Mouse (Mus musculus) embryonic facial prominence, embryonic 13.5 days (tissue): Measurements from ENCODE around the gene Tln2. TPM values are rescaled to one million over a fixed set of nuclear protein-coding genes. Genes with fewer than 3 reads are reported as not detected.

Source experiments
- ATAC-seq: fragments of 200-750 bp; cut with Nextera tagmentation; 2 replicates; pipeline ENCODE4 v1.8.0; 2017; ENCODE audit warnings: low read depth; ENCODE audit not compliant: insufficient number of reproducible peaks, insufficient read depth, low FRiP score, low TSS enrichment
- H3K27ac ChIP-seq: fragments of 300-500 bp; sonication (generic); 2 replicates; pipeline ENCODE4 v1.5.1; 2015; ENCODE audit warnings: moderate library complexity, mild to moderate bottlenecking, inconsistent platforms
- H3K27me3 ChIP-seq: fragments of 300-500 bp; sonication (generic); 2 replicates; pipeline ENCODE4 v1.6.1; 2015; ENCODE audit warnings: mild to moderate bottlenecking, inconsistent platforms
- H3K36me3 ChIP-seq: fragments of 300-500 bp; sonication (generic); 2 replicates; pipeline ENCODE4 v1.6.1; 2015; ENCODE audit warnings: mild to moderate bottlenecking, inconsistent platforms
- H3K4me1 ChIP-seq: fragments of 300-500 bp; sonication (generic); 2 replicates; pipeline ENCODE4 v1.6.1; 2015; ENCODE audit warnings: inconsistent platforms
- H3K4me2 ChIP-seq: fragments of 300-500 bp; sonication (generic); 2 replicates; pipeline ENCODE4 v1.6.1; 2015; ENCODE audit warnings: moderate library complexity, mild to moderate bottlenecking, inconsistent platforms
- H3K4me3 ChIP-seq: fragments of 300-500 bp; sonication (generic); 2 replicates; pipeline ENCODE4 v1.5.1; 2015; ENCODE audit warnings: mild to moderate bottlenecking, inconsistent platforms
- H3K9ac ChIP-seq: fragments of 300-500 bp; sonication (generic); 2 replicates; pipeline ENCODE4 v1.6.1; 2015; ENCODE audit warnings: mild to moderate bottlenecking, inconsistent platforms
- H3K9me3 ChIP-seq: fragments of 300-500 bp; sonication (generic); 2 replicates; pipeline ENCODE4 v1.6.1; 2016; ENCODE audit warnings: inconsistent platforms
- WGBS: fragments of 180-500 bp; shearing (Covaris S2); methylation state at CpG from one replicate; pipeline ENCODE4 v1.1.7; 2015; ENCODE audit warnings: mixed read lengths; 5-methylcytosine and 5-hydroxymethylcytosine counted together
- polyA plus RNA-seq: library from polyadenylated mRNA; unstranded; fragments of >200 nt; fragmentation: Nextera tagmentation; extraction: Ambion mirVana; gene quantifications from 2 replicates; pipeline ENCODE4 v1.2.1, GENCODE M21; 2015

The Tln2 gene
- polyA plus RNA-seq, 1 experiment from 2014 or later = 43.4 TPM

DNA sequence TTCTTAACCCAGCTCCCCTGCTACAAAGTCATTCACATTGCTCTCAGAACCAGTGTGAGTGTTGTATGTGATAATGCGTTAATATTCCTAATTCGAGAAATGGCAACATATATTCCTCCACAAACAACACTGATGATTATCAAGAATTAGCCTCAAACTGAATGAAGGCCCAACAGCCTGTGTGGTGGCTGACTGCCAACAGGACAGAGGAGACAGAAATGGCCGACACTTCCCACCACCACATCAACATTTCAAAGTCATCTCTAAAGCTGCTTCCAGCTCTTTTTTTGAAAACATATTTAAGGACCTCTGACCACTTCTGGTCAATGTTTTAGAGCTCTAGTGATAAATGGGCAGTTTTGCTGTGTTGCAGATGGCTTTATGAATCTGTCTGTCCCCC, 161.7 kb downstream of the Tln2 start:
- Histone ChIP-seq H3K36me3 (peaks cover 11% of the 10 kb centered on the region), H3K4me2 (no peak overlapping the region), H3K4me3 (no peak overlapping the region), H3K4me1 (no peaks in the 10 kb centered on the region), H3K9me3 (no peaks in the 10 kb centered on the region), H3K27ac (no peak overlapping the region), H3K9ac (no peak overlapping the region), H3K27me3 (no peaks in the 10 kb centered on the region)
- WGBS = 94% methylated on average over 3 of the region's 3 CpGs
- no peak for ATAC-seq

DNA sequence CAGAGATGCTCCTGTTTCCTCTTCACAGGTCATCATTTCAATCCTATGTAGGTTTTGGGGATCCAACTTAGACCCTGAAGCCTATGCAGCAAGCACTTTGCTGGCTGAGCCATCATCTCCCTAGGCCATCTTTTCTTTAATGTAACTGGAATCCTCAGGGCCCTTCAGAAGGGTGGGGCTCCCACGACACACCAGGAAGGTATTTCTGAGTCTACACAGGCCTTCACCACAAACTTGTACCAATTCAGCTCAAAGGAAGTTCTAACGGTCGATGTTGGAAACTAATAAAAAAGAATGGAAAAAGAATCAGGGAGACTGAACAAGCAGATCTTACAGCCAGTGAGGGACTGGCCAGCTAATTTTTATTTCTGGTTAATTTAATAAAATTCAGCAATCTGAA, 163.1 kb downstream of the Tln2 start:
- WGBS = 81% methylated on average over 3 of the region's 3 CpGs

DNA sequence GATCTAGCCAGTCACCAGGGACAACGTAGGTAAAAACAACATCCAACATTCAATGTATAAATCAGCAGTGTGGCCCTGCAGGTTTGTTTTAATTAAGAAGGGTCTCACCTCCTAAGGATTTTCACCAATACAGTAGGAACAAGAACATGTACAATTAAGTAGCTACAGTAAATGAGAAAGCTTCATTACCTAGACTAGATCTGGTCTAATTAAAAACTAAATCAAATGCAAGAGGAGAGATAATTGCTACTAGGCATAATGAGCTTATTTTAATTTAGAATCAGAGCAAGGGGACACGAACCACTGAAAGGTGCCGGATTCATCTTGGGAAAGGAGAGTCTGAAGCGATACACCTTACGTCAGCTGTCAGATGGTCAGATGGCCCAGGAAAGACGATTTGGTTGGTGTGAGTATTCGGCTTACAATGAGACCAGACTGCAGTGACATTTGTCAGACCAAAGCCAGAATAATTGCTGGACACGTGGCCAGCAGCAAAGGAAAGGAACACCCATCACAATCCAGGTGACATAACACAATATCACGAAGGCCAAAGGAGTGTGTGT, 175.4 kb downstream of the Tln2 start:
- ATAC-seq = no peak
- WGBS = 84% methylated on average over 9 of the region's 9 CpGs
- H3K9me3 ChIP-seq = no peaks in the 10 kb centered on the region
- no peak overlapping the region for H3K4me3 ChIP-seq
- H3K4me2 ChIP-seq = no peak overlapping the region
- H3K36me3 ChIP-seq = peaks cover 8% of the 10 kb centered on the region; the same call in 1 of the 2 replicates
- H3K27ac ChIP-seq = no peak overlapping the region
- H3K9ac ChIP-seq = no peak overlapping the region
- no peaks in the 10 kb centered on the region for H3K27me3 ChIP-seq
- H3K4me1 ChIP-seq = peaks cover 18% of the 10 kb centered on the region

More for the DNA sequence above, 163.1 kb downstream of the Tln2 start:
- H3K9ac ChIP-seq = no peak overlapping the region
- H3K27ac ChIP-seq = no peak overlapping the region
- no peak overlapping the region for H3K4me3 ChIP-seq
- ATAC-seq = no peak
- no peaks in the 10 kb centered on the region for H3K27me3 ChIP-seq
- no peak overlapping the region for H3K4me2 ChIP-seq
- peaks cover 11% of the 10 kb centered on the region for H3K36me3 ChIP-seq
- H3K4me1 ChIP-seq = no peaks in the 10 kb centered on the region
- H3K9me3 ChIP-seq = no peaks in the 10 kb centered on the region

DNA sequence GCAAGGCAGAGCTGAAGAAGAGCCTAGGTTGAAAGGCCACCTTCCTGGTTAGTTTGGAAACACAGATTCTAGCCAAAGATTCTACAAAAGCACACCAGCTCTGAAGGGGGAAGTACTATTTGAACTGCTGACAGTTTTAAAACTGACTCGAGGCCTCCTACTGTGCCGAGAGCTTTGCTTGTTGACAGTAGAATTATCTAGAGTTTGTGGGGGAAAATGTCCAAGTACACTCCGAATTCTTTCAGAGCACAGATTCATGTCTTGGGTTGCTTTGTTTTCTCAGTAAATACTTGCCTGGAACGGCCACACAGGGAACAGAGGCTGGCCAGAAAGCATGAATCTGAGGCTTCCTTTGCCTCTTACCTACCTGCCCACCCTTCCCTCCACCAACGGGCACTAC, 179.4 kb downstream of the Tln2 start:
- no peak overlapping the region for H3K4me3 ChIP-seq
- no peak overlapping the region for H3K9ac ChIP-seq
- peaks cover 4% of the 10 kb centered on the region; the same call in 1 of the 2 replicates for H3K4me1 ChIP-seq
- peak overlapping the region; percentile 44 for H3K27ac ChIP-seq
- H3K27me3 ChIP-seq = no peaks in the 10 kb centered on the region
- no peak for ATAC-seq
- no peaks in the 10 kb centered on the region; the same call in 1 of the 2 replicates for H3K36me3 ChIP-seq
- H3K4me2 ChIP-seq = no peak overlapping the region
- no peaks in the 10 kb centered on the region for H3K9me3 ChIP-seq
- 53% methylated on average over 5 of the region's 5 CpGs for WGBS

DNA sequence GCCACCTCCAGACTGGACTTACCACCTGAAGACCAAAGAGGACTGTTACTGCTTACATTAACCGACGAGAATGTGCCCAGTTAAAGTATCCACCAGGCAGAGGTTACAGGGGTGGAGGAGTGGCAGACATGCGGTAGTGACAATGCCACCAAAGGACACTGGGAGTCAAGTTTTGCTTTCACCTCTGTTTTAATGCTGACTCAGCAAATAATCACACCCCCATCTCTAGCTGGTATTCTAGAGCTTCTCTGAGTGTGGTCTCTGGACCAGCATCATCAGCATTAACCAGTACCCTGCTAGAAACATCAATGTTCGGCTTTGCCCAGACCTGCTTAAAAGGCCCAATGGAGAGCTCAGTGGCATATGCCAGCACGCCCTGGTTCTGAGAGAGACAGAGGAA, 180.7 kb downstream of the Tln2 start:
- H3K27me3 ChIP-seq = no peaks in the 10 kb centered on the region
- no peak overlapping the region for H3K9ac ChIP-seq
- H3K4me3 ChIP-seq = no peak overlapping the region
- H3K9me3 ChIP-seq = no peaks in the 10 kb centered on the region
- no peak for ATAC-seq
- H3K36me3 ChIP-seq = no peaks in the 10 kb centered on the region; the same call in 1 of the 2 replicates
- H3K27ac ChIP-seq = no peak overlapping the region
- 90% methylated on average over 5 of the region's 5 CpGs for WGBS
- peaks cover 4% of the 10 kb centered on the region; the same call in 1 of the 2 replicates for H3K4me1 ChIP-seq
- H3K4me2 ChIP-seq = no peak overlapping the region

DNA sequence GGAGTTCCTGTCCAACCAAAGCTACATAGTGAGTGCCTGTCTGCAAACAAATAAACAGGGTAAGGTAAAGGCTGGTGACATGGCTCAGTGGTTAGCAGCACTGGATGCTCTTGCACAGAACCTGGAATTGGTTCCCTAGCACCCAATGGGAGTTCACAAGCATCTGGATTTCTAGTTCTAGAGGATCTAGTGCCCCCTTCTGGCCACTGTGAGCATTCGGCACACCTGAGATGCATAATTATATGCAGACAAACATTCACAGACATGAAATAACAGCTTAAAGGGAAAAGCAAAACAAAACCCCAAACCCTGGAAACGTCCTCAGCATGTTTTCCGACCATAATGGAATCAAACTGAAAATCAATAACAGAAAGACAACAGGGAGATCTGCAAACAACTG, 191.4 kb downstream of the Tln2 start:
- 91% methylated on average over 3 of the region's 3 CpGs for WGBS
- H3K4me3 ChIP-seq = no peak overlapping the region
- peaks cover 4% of the 10 kb centered on the region; the same call in 1 of the 2 replicates for H3K9me3 ChIP-seq
- H3K27ac ChIP-seq = no peak overlapping the region
- H3K4me2 ChIP-seq = no peak overlapping the region
- H3K4me1 ChIP-seq = no peaks in the 10 kb centered on the region
- H3K36me3 ChIP-seq = peaks cover 19% of the 10 kb centered on the region
- no peaks in the 10 kb centered on the region for H3K27me3 ChIP-seq
- no peak for ATAC-seq
- no peak overlapping the region for H3K9ac ChIP-seq

DNA sequence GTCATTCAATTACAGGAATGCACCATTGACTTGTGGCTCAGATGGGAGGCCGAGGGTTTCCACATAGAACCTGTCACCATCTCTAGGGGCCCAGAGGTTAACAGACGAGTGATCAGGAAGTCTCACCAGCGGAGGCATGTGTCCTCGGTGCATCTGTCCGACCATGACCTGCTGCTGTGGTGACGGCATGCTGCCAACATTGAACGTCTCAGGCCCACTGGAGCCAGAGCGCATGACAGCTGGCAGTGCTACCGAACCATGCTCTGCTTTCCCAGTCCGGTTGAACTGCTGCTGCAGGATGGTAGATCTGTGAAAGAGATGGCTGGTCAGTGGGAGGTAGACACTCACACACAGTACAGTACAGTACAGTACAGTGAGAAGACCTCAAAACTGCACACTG, 197.0 kb downstream of the Tln2 start:
- no peak overlapping the region for H3K4me3 ChIP-seq
- H3K4me1 ChIP-seq = peaks cover 9% of the 10 kb centered on the region
- H3K4me2 ChIP-seq = no peak overlapping the region
- 94% methylated on average over 10 of the region's 10 CpGs for WGBS
- H3K36me3 ChIP-seq = peaks cover 28% of the 10 kb centered on the region
- H3K27me3 ChIP-seq = no peaks in the 10 kb centered on the region
- no peaks in the 10 kb centered on the region for H3K9me3 ChIP-seq
- no peak overlapping the region for H3K27ac ChIP-seq
- no peak for ATAC-seq
- H3K9ac ChIP-seq = no peak overlapping the region

DNA sequence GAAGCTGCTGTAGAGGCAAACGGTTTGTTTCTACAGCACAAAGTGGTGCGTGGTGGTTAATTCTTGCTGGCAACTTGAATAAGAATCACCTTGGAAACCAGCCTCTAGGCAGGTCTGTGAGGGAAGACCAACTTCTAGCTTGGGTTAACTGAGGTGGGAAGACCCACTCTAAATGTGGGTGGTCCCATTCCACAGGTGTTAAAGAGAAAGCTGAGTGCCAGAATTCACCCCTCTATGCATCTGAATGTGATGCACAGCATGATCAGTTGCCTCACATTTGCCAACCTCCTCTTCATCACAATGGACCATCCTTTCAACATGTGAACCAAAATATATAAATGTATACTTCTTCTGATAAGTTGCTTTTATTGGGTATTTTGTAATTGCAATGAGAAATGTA, 197.4 kb downstream of the Tln2 start:
- H3K4me1 ChIP-seq = peaks cover 9% of the 10 kb centered on the region
- WGBS = 80% methylated on average over 2 of the region's 2 CpGs
- peaks cover 32% of the 10 kb centered on the region for H3K36me3 ChIP-seq
- no peaks in the 10 kb centered on the region for H3K27me3 ChIP-seq
- H3K9me3 ChIP-seq = 0 out of 2 replicates have a peak, but pooled peaks cover 4% of the 10 kb centered on the region
- H3K9ac ChIP-seq = no peak overlapping the region
- H3K4me3 ChIP-seq = no peak overlapping the region
- no peak overlapping the region for H3K4me2 ChIP-seq
- H3K27ac ChIP-seq = no peak overlapping the region
- no peak for ATAC-seq

DNA sequence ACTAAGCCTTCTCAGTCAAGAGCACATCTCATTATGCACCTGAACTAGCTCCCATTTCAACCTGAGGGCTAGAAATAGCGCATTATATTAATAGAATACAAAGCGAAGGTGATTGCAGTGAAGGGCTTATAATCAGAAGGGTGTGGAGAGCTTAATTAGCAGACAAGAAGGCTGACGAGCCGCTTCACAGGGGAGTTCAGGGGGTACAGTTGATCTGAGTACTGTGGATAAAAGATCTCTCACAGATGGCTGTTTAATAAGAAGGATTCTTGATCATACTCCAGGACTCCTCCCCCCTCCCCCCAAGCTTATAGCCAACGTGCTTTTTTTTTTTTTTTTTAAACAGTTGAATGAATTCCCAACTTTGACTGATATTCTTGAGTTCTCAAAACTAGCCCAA, 198.0 kb downstream of the Tln2 start:
- ATAC-seq = no peak
- Histone ChIP-seq H3K4me1 (peaks cover 9% of the 10 kb centered on the region), H3K9me3 (0 out of 2 replicates have a peak, but pooled peaks cover 4% of the 10 kb centered on the region), H3K27ac (no peak overlapping the region), H3K36me3 (peaks cover 29% of the 10 kb centered on the region), H3K4me3 (no peak overlapping the region), H3K4me2 (no peak overlapping the region), H3K9ac (no peak overlapping the region), H3K27me3 (no peaks in the 10 kb centered on the region)
- 69% methylated on average over 5 of the region's 5 CpGs for WGBS

DNA sequence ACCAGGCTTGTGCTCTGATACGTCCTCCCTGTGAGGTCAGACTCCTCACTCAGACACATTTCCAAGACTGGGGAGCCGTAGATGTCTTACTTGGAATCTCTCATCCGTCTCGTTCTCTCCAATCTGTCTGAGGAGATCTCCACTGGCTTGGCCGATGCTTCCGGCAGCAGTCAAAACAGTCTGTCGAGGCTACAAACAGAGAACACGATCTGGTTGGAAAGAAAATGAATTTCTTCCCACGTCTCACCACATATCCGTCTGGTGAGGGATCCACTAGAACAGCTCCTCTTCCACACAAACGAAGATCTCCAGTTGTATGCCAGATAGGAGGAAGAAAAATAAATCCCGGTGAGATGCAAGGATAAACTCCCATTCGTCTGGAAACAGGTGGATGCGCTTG, 205.1 kb downstream of the Tln2 start:
- H3K9ac ChIP-seq = no peak overlapping the region
- H3K27me3 ChIP-seq = no peaks in the 10 kb centered on the region
- 90% methylated on average over 14 of the region's 14 CpGs for WGBS
- H3K4me2 ChIP-seq = no peak overlapping the region
- H3K4me1 ChIP-seq = no peaks in the 10 kb centered on the region
- 0 out of 2 replicates have a peak, but pooled peaks cover 4% of the 10 kb centered on the region for H3K9me3 ChIP-seq
- H3K36me3 ChIP-seq = peaks cover 21% of the 10 kb centered on the region; the same call in 1 of the 2 replicates
- H3K27ac ChIP-seq = no peak overlapping the region
- no peak for ATAC-seq
- H3K4me3 ChIP-seq = no peak overlapping the region

DNA sequence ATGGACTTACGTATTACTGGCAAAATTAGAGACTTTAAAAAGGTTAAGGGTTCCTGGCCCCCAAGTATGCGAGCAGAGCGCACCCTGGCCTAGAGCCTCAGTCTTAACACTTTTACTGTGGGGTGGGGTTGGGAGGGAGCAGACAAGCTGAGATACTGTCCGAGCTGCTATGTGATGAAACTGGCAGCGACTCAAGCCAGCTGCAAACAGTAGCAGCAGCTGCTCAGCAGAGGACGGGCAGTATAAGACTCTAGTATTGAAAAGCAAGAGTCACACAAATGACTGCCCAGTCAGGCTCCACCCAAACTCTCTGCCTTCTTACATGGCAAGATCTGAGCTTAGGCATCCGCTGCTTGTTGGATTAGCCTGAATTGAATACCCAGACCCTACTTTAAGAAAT, 206.1 kb downstream of the Tln2 start:
- H3K9ac ChIP-seq = no peak overlapping the region
- H3K27ac ChIP-seq = no peak overlapping the region
- ATAC-seq = no peak
- no peak overlapping the region for H3K4me3 ChIP-seq
- WGBS = 78% methylated on average over 7 of the region's 7 CpGs
- H3K4me2 ChIP-seq = no peak overlapping the region
- H3K4me1 ChIP-seq = no peaks in the 10 kb centered on the region
- H3K27me3 ChIP-seq = no peaks in the 10 kb centered on the region
- peaks cover 21% of the 10 kb centered on the region; the same call in 1 of the 2 replicates for H3K36me3 ChIP-seq
- 0 out of 2 replicates have a peak, but pooled peaks cover 4% of the 10 kb centered on the region for H3K9me3 ChIP-seq

DNA sequence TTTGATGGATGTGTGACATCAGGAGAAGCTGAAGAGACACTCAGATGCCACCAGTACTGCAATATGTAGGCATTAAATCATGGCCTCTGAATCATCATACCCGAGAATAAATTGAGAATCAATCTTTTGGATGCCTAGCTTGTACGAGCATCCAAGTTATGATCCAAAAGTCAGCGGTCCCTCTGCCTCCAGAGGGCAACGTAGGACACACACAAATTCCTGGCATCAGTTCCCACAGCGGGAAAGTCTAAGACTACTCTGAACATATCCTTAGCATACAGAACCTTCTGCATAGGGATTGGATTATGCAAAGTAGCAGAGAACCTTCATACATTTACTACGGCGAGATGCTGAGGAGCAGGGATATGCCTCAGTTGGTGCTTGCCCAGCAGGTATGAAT, 210.5 kb downstream of the Tln2 start:
- 84% methylated on average over 7 of the region's 7 CpGs for WGBS
- no peaks in the 10 kb centered on the region for H3K4me1 ChIP-seq

More for the DNA sequence above, 210.5 kb downstream of the Tln2 start:
- no peak overlapping the region for H3K4me2 ChIP-seq
- no peak overlapping the region for H3K4me3 ChIP-seq
- H3K27ac ChIP-seq = no peak overlapping the region
- H3K27me3 ChIP-seq = no peaks in the 10 kb centered on the region
- H3K9me3 ChIP-seq = no peaks in the 10 kb centered on the region
- ATAC-seq = no peak
- H3K36me3 ChIP-seq = peaks cover 14% of the 10 kb centered on the region
- H3K9ac ChIP-seq = no peak overlapping the region
